Mouse (Mus musculus) hematopoietic stem cell, adult 5-6 weeks (primary cell): ENCODE measurements around the gene Trcg1. TPM values are rescaled to one million over a fixed set of nuclear protein-coding genes. Genes with fewer than 3 reads are reported as not detected.
A peak's percentile ranks its signal among the peaks of the same experiment; 100 is the strongest.
"Not testable (repeated sequence)": the region's sequence is repeated elsewhere in the genome, so short reads cannot be mapped to it uniquely, and the experiment has no call there.

ENCODE experiments used
- ATAC-seq, 2 experiments: fragments of 125-278 bp in 1 of 2; replicated peaks in 1 of 2; 2 replicates each; pipeline ENCODE4 v1.8.0; 2016 to 2017; ENCODE audit warnings: inconsistent platforms in 2 of 2, mild to moderate bottlenecking in 2 of 2, moderate number of reproducible peaks in 2 of 2, low read depth in 1 of 2, moderate TSS enrichment in 1 of 2; ENCODE audit not compliant: low FRiP score in 2 of 2, poor library complexity in 2 of 2, severe bottlenecking in 2 of 2, insufficient read depth in 1 of 2, low TSS enrichment in 1 of 2
- total RNA-seq: library from RNA; stranded (forward); fragments of 172-1452, 232-1000 nt; gene quantifications from 2 replicates; pipeline ENCODE4 v1.2.3, GENCODE M21; 2017

Trcg1 gene
- total RNA-seq: not detected in 2 replicates

- ATAC-seq: no peak
Observed at GRCm38 (mm10) chr9:57236256-57236655, at the start of gene Trcg1. Gene Trcg1, plus strand, starts transcription at chr9:57236556.

DNA sequence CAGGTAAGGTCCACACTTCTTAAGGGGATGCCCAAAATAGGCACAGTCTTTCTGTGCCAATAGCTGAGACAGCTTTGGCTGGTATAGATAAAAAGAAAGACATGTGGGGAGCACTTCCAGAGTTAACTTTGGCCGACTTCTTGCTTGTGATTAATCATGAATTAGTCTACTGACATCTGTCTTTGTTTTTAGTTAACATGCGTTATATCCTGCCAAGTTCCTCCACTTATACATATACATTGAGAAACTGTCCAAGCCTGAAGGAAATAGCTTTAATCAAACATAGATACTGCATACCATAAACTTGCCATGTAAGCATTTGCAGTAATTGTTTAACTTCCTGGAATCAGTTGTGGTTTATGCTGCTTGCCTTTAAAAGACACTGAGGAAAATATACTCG, 39.6 kb upstream of the Trcg1 start:
- ATAC-seq: no peak

GRCm38 (mm10) chr9:57197414-57197813, 38.9 kb upstream of the Trcg1 start:
- ATAC-seq: no peak

DNA sequence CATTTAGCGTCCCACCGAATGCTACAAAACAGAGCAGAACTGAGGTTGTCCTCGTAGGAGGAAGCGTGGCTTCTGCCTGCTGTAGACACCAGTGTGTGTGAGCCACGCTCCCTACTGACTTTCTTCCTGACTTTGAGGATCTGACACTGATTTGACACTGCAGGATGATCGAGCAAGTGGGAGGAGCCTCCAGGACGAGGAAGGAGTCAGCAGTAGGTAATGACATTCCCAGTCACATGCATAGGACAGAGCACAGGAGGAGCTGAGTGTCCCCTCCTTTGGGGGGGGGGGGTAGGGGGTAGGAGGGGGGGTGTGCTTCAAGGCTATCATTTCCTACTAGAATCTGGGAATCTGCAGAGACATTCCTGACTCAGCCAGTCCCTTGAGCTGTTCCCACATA, 33.4 kb upstream of the Trcg1 start:
- no peak for ATAC-seq

GRCm38 (mm10) chr9:57203571-57203970, 32.8 kb upstream of the Trcg1 start:
- not testable (repeated sequence) for ATAC-seq

GRCm38 (mm10) chr9:57206896-57207295, 29.5 kb upstream of the Trcg1 start:
- no peak for ATAC-seq

GRCm38 (mm10) chr9:57209316-57209715, 27.0 kb upstream of the Trcg1 start:
- ATAC-seq: no peak

- no peak for ATAC-seq
Observed at GRCm38 (mm10) chr9:57212448-57213222, 23.7 kb upstream of the Trcg1 start.

GRCm38 (mm10) chr9:57214500-57214899, 21.9 kb upstream of the Trcg1 start:
- ATAC-seq: no peak

DNA sequence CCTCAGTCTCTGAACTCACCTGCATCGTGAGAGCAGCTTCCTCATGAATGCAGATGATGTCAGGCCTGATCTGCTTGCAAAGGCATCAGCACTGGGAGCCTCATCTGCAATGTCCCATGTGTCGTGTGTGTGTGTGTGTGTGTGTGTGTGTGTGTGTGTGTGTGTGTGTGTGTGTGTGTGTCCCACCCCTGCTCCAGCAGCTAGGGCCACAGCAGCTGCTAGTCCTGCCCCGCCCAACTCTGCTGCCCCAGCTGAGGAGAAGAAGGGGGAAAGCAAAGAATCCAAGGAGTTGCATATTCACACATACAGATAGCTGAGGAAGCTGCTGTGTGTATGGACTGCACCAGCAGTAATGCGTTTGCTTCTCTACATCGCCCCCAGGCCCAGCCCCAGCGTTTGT, 19.1 kb upstream of the Trcg1 start:
- ATAC-seq: no peak

DNA sequence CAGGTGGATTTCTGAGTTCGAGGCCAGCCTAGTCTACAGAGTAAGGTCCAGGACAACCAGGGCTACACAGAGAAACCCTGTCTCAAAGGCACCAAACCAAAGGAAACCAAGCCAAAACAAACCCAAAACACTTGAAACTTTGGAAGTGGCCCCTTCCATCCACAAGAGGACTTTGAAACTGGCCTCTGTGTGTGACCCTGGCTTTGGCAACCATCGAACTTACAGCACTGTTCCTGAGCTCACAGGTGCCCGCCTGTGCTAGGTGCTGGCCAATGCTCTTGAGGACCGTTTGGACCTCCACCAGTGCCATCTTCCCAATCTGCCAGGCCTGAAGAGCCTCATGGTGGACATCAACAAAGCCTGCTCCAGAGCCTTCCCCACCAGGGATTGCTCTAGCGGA, 17.6 kb upstream of the Trcg1 start:
- ATAC-seq: no peak

DNA sequence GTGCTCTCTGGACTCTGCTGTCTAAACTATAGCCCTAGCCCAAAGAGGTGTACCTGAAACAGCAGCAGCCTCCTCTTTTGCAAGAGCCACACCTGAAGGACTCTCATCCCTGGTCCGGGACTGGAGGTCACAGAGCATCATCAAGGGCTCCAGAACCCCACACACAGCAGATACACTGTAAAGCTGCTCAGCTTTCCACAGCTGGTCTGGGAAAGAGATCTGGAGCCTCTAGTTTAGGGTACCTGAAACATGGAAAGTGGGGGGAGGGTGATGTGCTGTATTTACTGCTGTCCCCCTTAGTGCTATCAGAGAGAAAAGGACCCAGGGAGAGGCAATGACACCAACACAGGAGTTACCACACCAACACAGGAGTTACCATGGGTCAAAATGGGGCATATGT, 16.8 kb upstream of the Trcg1 start:
- ATAC-seq: no peak

GRCm38 (mm10) chr9:57220356-57220755, 16.0 kb upstream of the Trcg1 start:
- ATAC-seq: no peak

GRCm38 (mm10) chr9:57223341-57223740, 13.0 kb upstream of the Trcg1 start:
- ATAC-seq: no peak

DNA sequence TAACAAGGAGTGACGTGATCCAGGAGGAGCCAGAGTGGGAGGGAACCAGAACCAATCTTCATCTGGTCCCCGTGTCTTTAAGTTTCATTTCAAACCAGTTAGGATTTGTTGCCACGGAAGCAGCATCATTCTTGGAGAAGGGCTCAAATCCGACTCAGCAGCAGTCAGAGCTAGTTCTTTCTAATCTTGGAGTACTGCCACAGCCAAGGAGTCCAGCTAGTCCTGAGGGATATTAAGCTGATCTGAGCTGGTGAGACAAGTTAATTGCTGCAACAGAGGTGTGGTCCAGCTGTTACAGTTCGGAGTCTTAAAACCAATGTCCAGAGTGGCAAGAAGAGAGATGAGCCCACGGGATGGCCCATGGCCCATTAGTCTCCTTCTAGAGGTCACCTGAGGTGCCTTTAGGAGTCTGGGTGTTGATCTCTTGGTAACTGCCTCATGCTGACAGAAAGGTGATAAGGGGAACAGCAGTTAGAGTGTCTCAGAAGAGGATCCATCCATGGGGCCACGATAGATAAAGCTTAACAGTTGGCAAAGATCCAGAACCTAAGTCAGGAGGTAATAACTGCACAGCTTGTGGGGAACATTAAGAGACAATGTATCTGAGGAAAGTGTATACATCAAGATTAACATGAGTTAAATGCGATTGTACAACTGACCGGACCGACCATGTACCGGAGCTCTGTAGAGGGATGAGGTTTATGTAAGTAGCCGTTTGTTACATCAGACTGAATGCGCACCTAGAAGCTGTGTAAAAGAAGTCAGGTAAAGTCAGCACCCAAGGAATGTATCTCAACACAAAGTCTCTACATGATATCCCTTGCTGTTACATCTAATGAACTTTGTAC, 10.4 kb upstream of the Trcg1 start:
- peak in 1 of 2 experiments; percentile 51; a peak in 1 of 4 replicates for ATAC-seq

GRCm38 (mm10) chr9:57226628-57227122, 9.7 kb upstream of the Trcg1 start:
- not testable (repeated sequence) for ATAC-seq

GRCm38 (mm10) chr9:57227203-57227602, 9.2 kb upstream of the Trcg1 start:
- ATAC-seq: no peak

GRCm38 (mm10) chr9:57228186-57228585, 8.2 kb upstream of the Trcg1 start:
- ATAC-seq: no peak
